Mouse (Mus musculus) ES-Bruce4 (cell line): Measurements from ENCODE around the gene Crbn.

Experiments
- CTCF ChIP-seq: IDR thresholded peaks from one replicate; pipeline ENCODE4 v1.8.1; 2011; ENCODE audit warnings: low read depth, low read length
- EP300 ChIP-seq: IDR thresholded peaks from 2 replicates; pipeline ENCODE4 v1.6.1; 2011; ENCODE audit warnings: low read depth, low read length; ENCODE audit not compliant: insufficient read depth
- POLR2A ChIP-seq: IDR thresholded peaks from one replicate; pipeline ENCODE4 v1.8.1; 2011; ENCODE audit warnings: low read length; ENCODE audit not compliant: insufficient read depth

DNA sequence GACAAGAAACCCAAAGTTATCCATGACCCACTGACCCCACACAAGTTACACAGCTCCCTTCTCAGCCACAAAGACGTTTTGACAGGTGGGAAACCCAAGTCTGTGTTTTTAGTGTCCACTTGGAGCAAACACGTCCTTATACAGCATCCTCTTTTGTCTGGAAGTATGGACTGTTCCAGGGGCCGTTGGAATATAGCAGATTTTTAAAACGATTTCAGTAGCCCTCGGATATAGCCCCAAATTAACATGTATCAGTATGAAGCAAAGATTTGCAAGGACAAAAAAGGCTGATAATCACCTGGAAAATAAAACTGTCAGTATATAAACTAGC lies 315 bp upstream of the Crbn start:
- TF ChIP-seq POLR2A: no peak
- no peak for TF ChIP-seq EP300
- no peak for TF ChIP-seq CTCF
